Mouse (Mus musculus): ENCODE measurements around the gene Rprd1b. TPM values are rescaled to one million over a fixed set of nuclear protein-coding genes. Genes with fewer than 3 reads are reported as not detected.
"Not testable (repeated sequence)": the region's sequence is repeated elsewhere in the genome, so short reads cannot be mapped to it uniquely, and the experiment has no call there.

The Rprd1b gene
- total RNA-seq, 2 experiments from 2014 or later = 29.2 to 37.1 TPM

DNA sequence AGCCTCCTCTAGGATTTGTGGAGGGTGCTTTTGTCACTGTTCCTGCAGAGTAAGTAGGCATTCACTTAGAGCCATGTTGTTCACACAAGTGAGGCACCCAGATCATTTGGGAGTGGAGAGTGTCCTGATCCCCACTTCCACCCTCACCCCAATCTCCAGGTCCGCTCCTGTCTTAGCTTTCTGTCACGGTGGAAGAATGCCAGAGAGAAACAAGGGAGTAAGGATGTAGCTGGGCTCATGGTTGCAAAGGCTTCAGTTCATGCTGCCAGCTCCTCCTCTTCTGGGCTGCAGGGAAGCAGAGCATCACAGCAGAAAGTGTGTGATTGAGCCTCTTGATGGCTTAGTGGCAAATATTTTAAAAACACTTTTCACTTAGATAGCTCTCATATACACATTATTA lies 12.1 kb downstream of the Rprd1b start:
- DNase-seq = no peak

DNA sequence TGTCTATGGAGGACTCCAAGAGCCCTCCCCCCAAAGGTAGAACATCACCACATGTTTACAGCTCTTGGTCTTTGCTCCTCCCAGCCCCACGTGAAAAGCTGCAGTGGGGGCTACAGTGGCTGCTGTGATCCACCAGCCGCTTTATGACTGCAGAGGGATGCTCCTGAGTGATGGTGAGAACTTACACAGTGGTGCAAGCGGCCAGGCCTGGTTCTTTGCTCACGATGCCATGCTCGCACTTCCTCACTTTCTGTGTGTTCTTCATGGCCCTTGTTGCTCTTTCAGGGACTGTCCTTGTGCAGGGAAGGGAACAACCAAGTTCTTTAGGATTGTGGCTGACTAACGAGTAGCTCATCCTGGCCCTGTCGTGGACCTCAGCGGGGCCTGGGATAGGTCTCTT lies 15.2 kb downstream of the Rprd1b start:
- DNase-seq = no peak

DNA sequence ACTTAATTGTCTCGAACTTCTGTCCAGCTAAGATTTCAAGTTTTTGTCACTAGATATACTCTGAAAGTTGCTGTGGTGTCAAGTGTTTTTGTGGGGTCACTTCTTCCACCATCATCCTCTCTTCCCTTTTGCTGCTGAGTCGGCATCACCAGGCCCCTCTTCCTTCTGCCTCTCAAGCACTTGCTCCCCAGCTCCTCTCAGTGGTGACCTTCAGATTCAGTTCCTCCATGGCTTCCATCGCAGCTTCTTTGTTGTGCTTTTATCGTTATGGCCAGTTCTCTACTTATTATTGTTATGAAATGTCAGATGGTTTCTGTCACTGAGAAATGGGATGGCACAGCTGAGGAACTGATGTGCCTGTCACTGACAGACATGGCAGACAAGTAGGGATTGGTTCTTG lies 17.9 kb downstream of the Rprd1b start:
- DNase-seq = no peak

- peak; percentile 35 to 68 for DNase-seq
These were observed 19.6 kb downstream of the Rprd1b start for GRCm38 (mm10) chr2:158047903-158048302.

GRCm38 (mm10) chr2:158048718-158049117 lies 20.4 kb downstream of the Rprd1b start:
- DNase-seq = no peak

GRCm38 (mm10) chr2:158050116-158050515 lies 21.8 kb downstream of the Rprd1b start:
- DNase-seq = no peak

DNA sequence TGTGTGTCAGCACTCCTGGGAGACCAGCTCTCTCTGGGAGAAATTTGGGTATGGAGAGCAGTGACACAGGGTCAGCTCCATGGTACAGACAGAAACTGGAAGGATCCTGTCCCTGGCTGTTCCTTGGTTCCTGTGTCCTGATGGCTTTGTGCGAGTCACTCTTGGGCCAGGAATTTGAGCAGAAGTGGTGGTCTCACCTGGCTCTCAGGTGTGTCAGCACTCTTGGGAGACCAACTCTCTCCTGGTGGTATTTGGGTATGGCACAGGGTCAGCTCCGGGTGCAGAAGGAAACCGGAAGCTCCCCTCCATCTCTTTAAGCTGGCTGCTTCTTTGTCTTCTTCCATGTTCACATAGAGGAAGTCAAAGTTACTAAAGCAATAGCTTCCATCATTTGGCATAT lies 26.3 kb downstream of the Rprd1b start:
- no peak for DNase-seq

DNA sequence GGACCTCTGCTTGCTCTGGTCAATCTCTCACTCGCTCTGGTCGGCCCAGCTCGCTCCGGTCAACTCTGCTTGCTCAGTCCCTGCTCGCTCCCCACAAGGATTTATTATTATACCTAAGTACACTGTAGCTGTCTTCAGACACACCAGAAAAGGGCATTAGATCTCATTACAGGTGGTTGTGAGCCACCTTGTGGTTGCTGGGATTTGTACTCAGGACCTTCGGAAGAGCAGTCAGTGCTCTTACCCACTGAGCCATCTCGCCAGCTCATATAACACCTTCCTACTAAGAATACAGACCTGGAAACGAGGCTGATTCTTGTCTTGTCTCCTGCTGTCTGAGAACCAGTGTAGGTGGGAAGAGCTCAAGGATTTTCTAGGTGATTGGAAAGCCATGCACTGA lies 27.1 kb downstream of the Rprd1b start:
- DNase-seq = not testable (repeated sequence)

DNA sequence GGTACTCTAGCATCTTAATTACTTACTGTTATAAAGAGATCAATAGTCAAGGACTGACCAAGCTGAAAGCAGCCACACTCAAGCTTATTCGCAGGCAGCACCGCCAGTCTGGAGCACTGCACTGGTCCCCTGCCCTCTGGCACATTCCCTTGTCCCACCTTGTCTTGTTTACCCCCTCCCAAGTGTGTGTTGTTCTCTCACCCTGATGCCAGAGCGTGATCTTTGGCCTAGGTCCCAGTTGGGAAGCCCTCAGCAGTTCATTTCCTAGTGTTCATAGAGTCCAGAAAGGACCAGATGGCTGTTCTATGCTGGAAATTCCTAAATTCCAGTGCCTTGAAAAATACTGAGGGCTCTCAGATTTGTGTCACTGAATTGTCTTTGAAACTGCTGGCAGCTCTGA lies 28.7 kb downstream of the Rprd1b start:
- DNase-seq = no peak

DNA sequence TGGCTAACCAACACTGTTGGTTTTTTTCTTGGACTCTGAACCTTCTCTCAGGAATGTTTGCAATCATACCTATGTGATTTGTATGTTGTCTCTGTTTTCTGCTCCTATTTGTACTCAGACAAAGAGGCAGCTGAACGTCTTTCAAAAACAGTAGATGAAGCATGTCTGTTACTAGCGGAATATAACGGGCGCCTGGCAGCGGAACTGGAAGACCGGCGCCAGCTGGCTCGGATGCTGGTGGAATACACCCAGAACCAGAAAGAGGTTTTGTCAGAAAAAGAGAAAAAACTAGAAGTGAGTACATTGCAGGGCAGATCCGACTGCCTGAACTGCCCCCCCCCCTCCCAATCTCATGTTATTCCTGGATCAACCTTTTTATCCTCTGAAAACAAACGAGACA lies 30.2 kb downstream of the Rprd1b start:
- peak in 1 of 2 experiments; percentile 50 for DNase-seq

- DNase-seq = no peak
These were observed 31.4 kb downstream of the Rprd1b start for GRCm38 (mm10) chr2:158059666-158060105.

DNA sequence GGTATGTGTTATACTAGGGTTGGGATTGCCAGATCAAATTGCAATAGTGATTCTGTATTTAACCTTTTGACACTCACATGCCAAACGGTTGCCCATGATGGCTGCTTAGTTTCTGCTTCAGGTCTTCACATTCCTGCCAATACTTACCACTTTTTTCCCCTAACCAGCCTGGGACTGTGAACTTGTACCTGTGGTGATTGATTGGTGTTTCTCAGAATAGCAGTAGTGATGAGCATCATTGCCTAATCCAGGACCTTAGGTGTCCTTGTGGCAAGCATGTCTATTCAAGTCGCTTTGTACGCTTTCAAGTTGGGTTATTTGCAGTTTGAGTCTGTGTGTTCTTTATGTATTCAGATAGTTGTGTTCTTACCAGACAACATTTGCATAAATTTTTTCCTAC lies 34.7 kb downstream of the Rprd1b start:
- no peak for DNase-seq

DNA sequence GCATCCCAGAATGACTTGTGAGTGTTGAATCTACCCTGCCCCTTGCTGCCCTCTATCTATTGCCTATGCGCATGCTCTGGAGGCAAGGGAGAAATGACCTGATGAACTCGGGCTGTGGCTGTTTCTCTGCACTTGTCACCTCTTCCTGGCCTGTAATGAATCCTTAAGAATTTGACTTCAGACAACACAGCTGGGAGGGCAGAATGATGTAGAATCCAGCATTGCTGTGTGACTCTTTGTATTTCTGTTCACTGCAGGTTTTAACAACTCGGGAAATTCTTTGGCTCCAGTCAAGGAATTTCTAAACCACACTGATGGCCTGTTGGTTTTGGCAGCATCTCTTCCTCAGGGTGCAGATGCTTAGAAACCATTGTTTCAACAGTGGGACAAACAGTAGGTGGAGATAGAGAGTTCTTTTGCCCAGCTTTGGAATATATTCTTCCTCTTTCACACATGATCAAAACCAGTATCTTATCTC lies 36.3 kb downstream of the Rprd1b start:
- no peak for DNase-seq

DNA sequence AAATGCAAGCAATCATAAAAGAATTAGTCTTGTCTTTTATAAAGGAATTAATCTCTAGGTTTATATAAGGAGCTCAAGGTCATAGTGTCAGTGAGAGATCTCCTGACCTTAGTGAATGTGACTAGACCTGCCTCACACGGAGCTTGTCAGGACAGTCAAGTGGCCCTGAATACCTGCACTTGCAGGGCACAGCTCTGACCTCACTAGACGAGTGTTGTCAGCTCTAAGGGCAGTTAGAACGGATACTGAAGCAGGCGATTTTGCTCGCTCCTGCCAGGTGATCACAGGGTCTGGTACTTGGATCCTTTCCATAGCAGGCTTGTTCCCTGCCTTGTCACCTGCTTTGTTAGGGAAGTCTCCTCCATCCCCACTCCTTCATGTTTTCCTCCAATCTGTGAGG lies 36.8 kb downstream of the Rprd1b start:
- DNase-seq = no peak

- DNase-seq = no peak
These were observed 38.2 kb downstream of the Rprd1b start for GRCm38 (mm10) chr2:158066456-158066855.

- DNase-seq = no peak
These were observed 39.0 kb downstream of the Rprd1b start for GRCm38 (mm10) chr2:158067260-158067824.

DNA sequence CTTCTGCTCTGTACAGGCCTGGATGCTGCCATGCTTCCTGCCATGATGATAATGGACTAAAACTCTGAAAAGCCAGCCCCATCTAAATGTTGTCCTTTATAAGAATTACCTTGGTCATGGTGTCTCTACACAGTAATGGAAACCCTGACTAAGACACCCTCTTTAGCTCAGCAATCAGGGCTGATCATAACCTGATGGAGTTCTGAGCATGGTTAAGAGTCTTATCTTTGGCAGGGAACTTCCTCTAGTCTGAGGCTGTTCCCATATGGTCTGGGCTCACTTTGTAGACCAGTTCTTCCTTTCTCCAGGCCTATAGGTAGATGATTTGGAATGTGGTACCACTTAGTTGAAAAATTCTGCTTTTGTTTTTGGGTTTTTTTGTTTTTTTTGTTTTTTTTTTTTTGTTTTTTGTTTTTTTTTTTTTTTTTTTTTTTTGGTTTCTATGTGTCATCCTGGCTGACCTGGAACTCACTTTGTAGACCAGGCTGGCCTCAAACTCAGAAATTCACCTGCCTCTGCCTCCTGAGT lies 40.2 kb downstream of the Rprd1b start:
- no peak for DNase-seq

GRCm38 (mm10) chr2:158070885-158071632 lies 42.8 kb downstream of the Rprd1b start:
- peak; percentile 43 to 66 for DNase-seq

GRCm38 (mm10) chr2:158071633-158071995 lies 43.3 kb downstream of the Rprd1b start:
- DNase-seq = no peak

- no peak for DNase-seq
These were observed 46.5 kb downstream of the Rprd1b start for GRCm38 (mm10) chr2:158074835-158075234.

GRCm38 (mm10) chr2:158076690-158077089 lies 48.4 kb downstream of the Rprd1b start:
- DNase-seq = no peak

GRCm38 (mm10) chr2:158077981-158078380 lies 49.7 kb downstream of the Rprd1b start:
- no peak for DNase-seq

DNA sequence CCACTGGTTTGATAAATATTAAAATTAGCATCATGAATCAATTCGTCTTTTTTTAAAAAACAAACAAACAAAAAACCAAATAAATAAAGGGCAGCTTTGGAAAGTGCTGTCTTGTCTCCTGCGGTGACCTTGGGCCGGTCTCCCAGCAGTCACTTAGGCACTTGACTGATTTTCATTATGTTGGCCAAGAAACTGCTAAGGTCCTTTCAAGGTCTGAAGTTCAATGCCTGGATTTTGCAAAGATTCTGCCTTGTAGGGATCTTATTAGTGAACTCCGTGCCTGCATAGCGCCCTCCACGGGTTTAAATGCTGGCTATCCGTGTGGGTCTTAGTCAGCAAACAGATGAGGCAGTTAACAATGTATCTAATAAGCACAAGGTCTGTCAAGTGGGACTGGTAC lies 50.7 kb downstream of the Rprd1b start:
- peak; percentile 19 to 38 for DNase-seq
